Mouse (Mus musculus): ENCODE results near the gene Lrp5. TPM values are rescaled to one million over a fixed set of nuclear protein-coding genes. Genes with fewer than 3 reads are reported as not detected.
"Not testable (repeated sequence)": the region's sequence is repeated elsewhere in the genome, so short reads cannot be mapped to it uniquely, and the experiment has no call there.

The Lrp5 gene
- polyA plus RNA-seq, 1 experiment from 2014 or later, result 10.1 TPM

- Histone ChIP-seq H3K27ac (replicated peaks; ENCODE audit: low read depth, low read length) (no peak overlapping the region), H3K4me2 (ENCODE audit: low read depth, low read length) (no peak overlapping the region), H3K4me1 (ENCODE audit: control insufficient read depth, insufficient read depth, low read length) (no peaks in the 10 kb centered on the region), H3K9me3 (ENCODE audit: control insufficient read depth, low read length) (no peaks in the 10 kb centered on the region), H3K27me3 (replicated peaks; ENCODE audit: control insufficient read depth, insufficient read depth, low read length) (no peaks in the 10 kb centered on the region), H3K9ac (ENCODE audit: low read depth, low read length) (no peak overlapping the region), H3K36me3 (ENCODE audit: control insufficient read depth, insufficient read depth, low read length) (peaks cover 83% of the 10 kb centered on the region), H3K4me3 (ENCODE audit: low read depth, low read length) (no peak overlapping the region)
- ATAC-seq (ENCODE audit: low read depth), result peak; percentile 20; the same call in 1 of the 2 replicates
- WGBS, result 100% methylated on average over 2 of the region's 2 CpGs
- peak; percentile 51 for DNase-seq (ENCODE audit: low spot score)
Measured at GRCm38 (mm10) chr19:3610886-3611285, 75.5 kb downstream of the Lrp5 start.

GRCm38 (mm10) chr19:3609826-3610225 lies 76.5 kb downstream of the Lrp5 start:
- no peak for ATAC-seq (ENCODE audit: low read depth)
- no peak overlapping the region for H3K4me3 ChIP-seq (ENCODE audit: low read depth, low read length)
- H3K27ac ChIP-seq (replicated peaks; ENCODE audit: low read depth, low read length), result no peak overlapping the region
- peaks cover 81% of the 10 kb centered on the region for H3K36me3 ChIP-seq (ENCODE audit: control insufficient read depth, insufficient read depth, low read length)
- H3K9ac ChIP-seq (ENCODE audit: low read depth, low read length), result no peak overlapping the region
- DNase-seq (ENCODE audit: low spot score), result peak; percentile 8
- H3K4me1 ChIP-seq (ENCODE audit: control insufficient read depth, insufficient read depth, low read length), result no peaks in the 10 kb centered on the region
- no peak overlapping the region for H3K4me2 ChIP-seq (ENCODE audit: low read depth, low read length)
- WGBS, result 90% methylated on average over 10 of the region's 10 CpGs
- no peaks in the 10 kb centered on the region for H3K27me3 ChIP-seq (replicated peaks; ENCODE audit: control insufficient read depth, insufficient read depth, low read length)
- H3K9me3 ChIP-seq (ENCODE audit: control insufficient read depth, low read length), result no peaks in the 10 kb centered on the region

- no peak overlapping the region for H3K4me2 ChIP-seq (ENCODE audit: low read depth, low read length)
- H3K27me3 ChIP-seq (replicated peaks; ENCODE audit: control insufficient read depth, insufficient read depth, low read length), result no peaks in the 10 kb centered on the region
- H3K9ac ChIP-seq (ENCODE audit: low read depth, low read length), result no peak overlapping the region
- DNase-seq (ENCODE audit: low spot score) (no peak), ATAC-seq (ENCODE audit: low read depth) (no peak)
- H3K9me3 ChIP-seq (ENCODE audit: control insufficient read depth, low read length), result no peaks in the 10 kb centered on the region
- H3K4me3 ChIP-seq (ENCODE audit: low read depth, low read length), result no peak overlapping the region
- peaks cover 96% of the 10 kb centered on the region for H3K36me3 ChIP-seq (ENCODE audit: control insufficient read depth, insufficient read depth, low read length)
- no peaks in the 10 kb centered on the region for H3K4me1 ChIP-seq (ENCODE audit: control insufficient read depth, insufficient read depth, low read length)
- 90% methylated on average over 5 of the region's 5 CpGs for WGBS
- no peak overlapping the region for H3K27ac ChIP-seq (replicated peaks; ENCODE audit: low read depth, low read length)
Measured at GRCm38 (mm10) chr19:3594316-3594715, 92.0 kb downstream of the Lrp5 start.

DNA sequence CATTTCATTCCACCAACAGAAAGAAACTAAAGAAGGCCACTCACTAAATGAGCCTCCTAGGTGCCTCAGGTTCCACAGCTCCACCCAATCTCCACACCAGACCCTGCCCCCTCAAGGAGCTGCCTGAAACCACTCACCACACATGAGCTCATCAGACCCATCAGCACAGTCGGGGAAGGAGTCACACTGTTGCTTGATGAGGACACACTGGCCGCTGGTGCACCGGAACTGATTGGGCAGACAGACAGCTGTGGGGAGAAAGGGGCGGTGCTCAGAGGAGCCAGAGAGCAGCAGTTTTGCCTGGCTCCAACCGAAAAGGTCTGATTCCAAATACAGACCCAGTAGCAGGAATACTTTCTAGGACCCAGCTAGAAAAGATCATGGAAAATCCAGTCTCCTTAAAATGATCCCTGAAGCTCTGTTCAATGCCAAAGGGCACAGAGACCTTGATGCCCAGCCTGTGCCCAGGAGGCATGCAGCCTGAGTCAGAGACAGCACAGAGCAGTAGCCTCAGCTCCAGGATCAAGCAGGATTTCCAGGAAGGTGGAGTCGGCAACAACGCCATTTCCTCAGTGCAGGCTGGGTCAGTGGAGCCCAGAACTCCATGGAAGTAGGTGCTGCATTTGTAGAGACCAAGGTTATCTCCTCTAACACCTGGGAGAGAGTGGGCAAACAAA lies 92.8 kb downstream of the Lrp5 start:
- no peak overlapping the region for H3K4me3 ChIP-seq (ENCODE audit: low read depth, low read length)
- H3K36me3 ChIP-seq (ENCODE audit: control insufficient read depth, insufficient read depth, low read length), result peaks cover 96% of the 10 kb centered on the region
- no peak for ATAC-seq (ENCODE audit: low read depth)
- no peaks in the 10 kb centered on the region for H3K27me3 ChIP-seq (replicated peaks; ENCODE audit: control insufficient read depth, insufficient read depth, low read length)
- DNase-seq (ENCODE audit: low spot score), result no peak
- H3K4me2 ChIP-seq (ENCODE audit: low read depth, low read length), result no peak overlapping the region
- H3K9me3 ChIP-seq (ENCODE audit: control insufficient read depth, low read length), result no peaks in the 10 kb centered on the region
- H3K9ac ChIP-seq (ENCODE audit: low read depth, low read length), result no peak overlapping the region
- no peak overlapping the region for H3K27ac ChIP-seq (replicated peaks; ENCODE audit: low read depth, low read length)
- WGBS, result 83% methylated on average over 7 of the region's 7 CpGs
- H3K4me1 ChIP-seq (ENCODE audit: control insufficient read depth, insufficient read depth, low read length), result no peaks in the 10 kb centered on the region

- H3K9ac ChIP-seq (ENCODE audit: low read depth, low read length), result no peak overlapping the region
- no peak overlapping the region for H3K27ac ChIP-seq (replicated peaks; ENCODE audit: low read depth, low read length)
- no peak overlapping the region for H3K4me2 ChIP-seq (ENCODE audit: low read depth, low read length)
- no peaks in the 10 kb centered on the region for H3K9me3 ChIP-seq (ENCODE audit: control insufficient read depth, low read length)
- 95% methylated on average over 4 of the region's 4 CpGs for WGBS
- ATAC-seq (ENCODE audit: low read depth) (no peak), DNase-seq (ENCODE audit: low spot score) (no peak)
- no peaks in the 10 kb centered on the region for H3K4me1 ChIP-seq (ENCODE audit: control insufficient read depth, insufficient read depth, low read length)
- H3K36me3 ChIP-seq (ENCODE audit: control insufficient read depth, insufficient read depth, low read length), result peaks cover 93% of the 10 kb centered on the region
- H3K27me3 ChIP-seq (replicated peaks; ENCODE audit: control insufficient read depth, insufficient read depth, low read length), result no peaks in the 10 kb centered on the region
- H3K4me3 ChIP-seq (ENCODE audit: low read depth, low read length), result no peak overlapping the region
Measured at GRCm38 (mm10) chr19:3589968-3590367, 96.4 kb downstream of the Lrp5 start.

- DNase-seq (ENCODE audit: low spot score) (no peak), ATAC-seq (ENCODE audit: low read depth) (no peak)
- H3K9me3 ChIP-seq (ENCODE audit: control insufficient read depth, low read length), result no peaks in the 10 kb centered on the region
- H3K4me3 ChIP-seq (ENCODE audit: low read depth, low read length), result no peak overlapping the region
- no peak overlapping the region for H3K9ac ChIP-seq (ENCODE audit: low read depth, low read length)
- no peak overlapping the region for H3K27ac ChIP-seq (replicated peaks; ENCODE audit: low read depth, low read length)
- H3K4me1 ChIP-seq (ENCODE audit: control insufficient read depth, insufficient read depth, low read length), result no peaks in the 10 kb centered on the region
- no peak overlapping the region for H3K4me2 ChIP-seq (ENCODE audit: low read depth, low read length)
- WGBS, result 82% methylated on average over 5 of the region's 5 CpGs
- H3K27me3 ChIP-seq (replicated peaks; ENCODE audit: control insufficient read depth, insufficient read depth, low read length), result no peaks in the 10 kb centered on the region
- H3K36me3 ChIP-seq (ENCODE audit: control insufficient read depth, insufficient read depth, low read length), result peaks cover 93% of the 10 kb centered on the region
Measured at GRCm38 (mm10) chr19:3589547-3589946, 96.8 kb downstream of the Lrp5 start.

DNA sequence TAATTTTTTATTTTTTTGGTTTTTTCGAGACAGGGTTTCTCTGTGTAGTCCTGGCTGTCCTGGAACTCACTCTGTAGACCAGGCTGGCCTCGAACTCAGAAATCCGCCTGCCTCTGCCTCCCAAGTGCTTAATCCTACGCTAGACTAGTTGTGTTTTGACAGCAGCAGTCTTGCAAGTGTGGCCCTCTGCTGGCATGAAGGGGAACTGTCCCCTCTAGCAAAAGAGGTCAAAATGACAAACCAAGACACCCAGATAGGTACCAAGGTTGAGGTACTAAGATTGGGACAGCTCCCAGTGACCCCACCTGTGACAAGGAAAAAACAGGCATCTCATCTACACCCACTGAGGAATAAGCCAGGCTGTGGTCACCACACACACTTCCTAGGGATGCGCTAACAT lies 98.6 kb downstream of the Lrp5 start:
- H3K9me3 ChIP-seq (ENCODE audit: control insufficient read depth, low read length); ATAC-seq (ENCODE audit: low read depth); H3K27me3 ChIP-seq (replicated peaks; ENCODE audit: control insufficient read depth, insufficient read depth, low read length); H3K9ac ChIP-seq (ENCODE audit: low read depth, low read length); H3K4me1 ChIP-seq (ENCODE audit: control insufficient read depth, insufficient read depth, low read length); H3K4me3 ChIP-seq (ENCODE audit: low read depth, low read length); H3K27ac ChIP-seq (replicated peaks; ENCODE audit: low read depth, low read length); H3K4me2 ChIP-seq (ENCODE audit: low read depth, low read length); DNase-seq (ENCODE audit: low spot score): not testable (repeated sequence)
- 94% methylated on average over 5 of the region's 5 CpGs for WGBS
- H3K36me3 ChIP-seq (ENCODE audit: control insufficient read depth, insufficient read depth, low read length), result peaks cover 85% of the 10 kb centered on the region

DNA sequence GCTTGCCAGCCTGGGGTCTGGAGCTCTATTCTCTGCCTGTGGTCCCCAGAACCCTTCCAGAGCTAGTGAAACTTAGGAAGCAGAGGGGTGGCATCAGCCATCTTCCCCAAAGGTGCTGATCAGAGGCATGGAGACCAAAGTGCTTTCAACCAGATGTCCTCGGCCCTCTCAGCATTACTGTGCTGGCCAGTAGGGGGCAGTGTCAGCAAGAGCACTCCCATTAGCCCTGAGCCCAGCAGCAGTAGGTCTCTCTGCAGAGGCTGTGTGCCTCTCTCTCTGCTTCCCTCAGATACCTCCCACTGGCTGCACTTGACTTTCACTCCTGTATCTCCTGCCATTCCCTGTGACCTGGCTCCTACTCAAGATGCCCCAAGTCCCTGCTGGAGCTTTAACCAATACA lies 99.8 kb downstream of the Lrp5 start:
- WGBS, result 60% methylated on average over 1 of the region's 1 CpGs
- no peak for ATAC-seq (ENCODE audit: low read depth)
- Histone ChIP-seq H3K36me3 (ENCODE audit: control insufficient read depth, insufficient read depth, low read length) (peaks cover 73% of the 10 kb centered on the region), H3K4me3 (ENCODE audit: low read depth, low read length) (no peak overlapping the region), H3K4me2 (ENCODE audit: low read depth, low read length) (no peak overlapping the region), H3K27me3 (replicated peaks; ENCODE audit: control insufficient read depth, insufficient read depth, low read length) (no peaks in the 10 kb centered on the region), H3K27ac (replicated peaks; ENCODE audit: low read depth, low read length) (no peak overlapping the region), H3K9me3 (ENCODE audit: control insufficient read depth, low read length) (no peaks in the 10 kb centered on the region), H3K4me1 (ENCODE audit: control insufficient read depth, insufficient read depth, low read length) (no peaks in the 10 kb centered on the region), H3K9ac (ENCODE audit: low read depth, low read length) (no peak overlapping the region)
- DNase-seq (ENCODE audit: low spot score), result peak; percentile 39

- Histone ChIP-seq H3K9ac (ENCODE audit: low read depth, low read length) (no peak overlapping the region), H3K27ac (replicated peaks; ENCODE audit: low read depth, low read length) (no peak overlapping the region), H3K4me3 (ENCODE audit: low read depth, low read length) (no peak overlapping the region), H3K4me2 (ENCODE audit: low read depth, low read length) (no peak overlapping the region), H3K27me3 (replicated peaks; ENCODE audit: control insufficient read depth, insufficient read depth, low read length) (no peaks in the 10 kb centered on the region), H3K9me3 (ENCODE audit: control insufficient read depth, low read length) (no peaks in the 10 kb centered on the region), H3K4me1 (ENCODE audit: control insufficient read depth, insufficient read depth, low read length) (no peaks in the 10 kb centered on the region), H3K36me3 (ENCODE audit: control insufficient read depth, insufficient read depth, low read length) (peaks cover 68% of the 10 kb centered on the region)
- 94% methylated on average over 9 of the region's 9 CpGs for WGBS
- no peak for DNase-seq (ENCODE audit: low spot score)
- ATAC-seq (ENCODE audit: low read depth), result no peak
Measured at GRCm38 (mm10) chr19:3586026-3586425, 100.3 kb downstream of the Lrp5 start.
